Mouse (Mus musculus): ENCODE measurements around the gene Cant1.

The Cant1 gene

DNA sequence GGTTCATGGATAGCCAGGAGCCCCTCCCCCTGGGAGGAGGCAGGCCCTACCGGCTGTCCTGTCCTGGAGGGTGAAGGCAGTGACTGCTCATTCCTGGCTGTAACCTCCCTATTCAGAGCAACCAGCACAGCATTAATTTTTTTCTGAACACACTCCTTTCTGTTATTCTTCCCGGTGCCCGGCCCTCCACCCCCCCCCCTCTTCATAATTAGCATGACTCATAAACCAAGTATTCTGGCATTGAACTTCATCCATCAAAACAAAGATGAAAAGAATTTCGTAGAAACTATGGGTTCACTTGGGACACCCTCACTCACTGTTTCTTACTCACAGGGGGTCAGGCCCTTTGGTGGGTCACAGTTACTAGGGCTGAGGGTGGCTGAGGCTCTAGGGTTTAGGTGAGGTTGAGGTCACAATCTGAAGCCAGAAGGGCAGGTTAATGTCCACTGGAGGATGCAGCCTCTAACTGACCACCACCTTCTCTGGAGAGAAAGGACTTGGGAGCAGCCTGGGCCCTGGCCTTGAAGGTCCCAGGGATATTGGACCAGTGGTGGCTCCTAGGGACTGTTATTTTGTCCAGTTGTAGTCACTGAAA is 11.5 kb upstream of the Cant1 start:
- DNase-seq: no peak

DNA sequence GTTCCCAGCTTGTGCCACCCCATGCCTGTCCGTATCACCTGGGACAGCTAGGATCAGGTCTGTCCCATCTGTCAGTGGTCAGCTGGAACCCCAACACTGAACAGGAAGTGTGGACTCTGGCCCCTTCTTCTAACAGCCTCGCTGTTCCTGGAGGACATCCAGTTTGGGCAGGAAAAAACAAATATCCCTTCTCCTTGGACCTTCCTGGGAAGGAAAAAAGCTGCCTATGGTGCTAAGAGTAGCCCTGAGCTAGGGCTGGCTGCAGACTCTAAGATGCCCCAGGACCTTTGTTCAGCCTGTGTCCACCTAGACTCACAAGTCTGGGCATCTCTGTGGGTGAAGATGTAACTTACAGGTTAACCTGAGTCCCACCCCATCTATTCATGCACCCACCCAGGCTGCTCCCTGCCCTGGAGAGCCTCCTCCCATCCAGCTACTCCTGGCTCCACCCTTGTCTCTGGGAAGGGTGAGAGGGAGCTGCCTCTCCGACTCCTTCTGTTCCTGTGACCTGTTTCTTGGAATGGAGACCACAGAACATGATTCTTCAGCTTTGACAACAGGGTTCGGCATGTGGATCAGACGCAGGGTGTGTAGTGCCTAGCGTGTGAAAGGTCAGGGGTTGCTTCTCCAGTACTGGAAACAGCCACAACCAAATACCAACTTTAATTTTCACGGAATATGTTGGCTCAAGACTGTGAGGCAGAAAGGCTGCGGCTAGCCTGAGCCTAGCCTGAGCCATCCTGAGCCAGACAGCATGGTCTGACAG is 10.2 kb upstream of the Cant1 start:
- DNase-seq: no peak

DNA sequence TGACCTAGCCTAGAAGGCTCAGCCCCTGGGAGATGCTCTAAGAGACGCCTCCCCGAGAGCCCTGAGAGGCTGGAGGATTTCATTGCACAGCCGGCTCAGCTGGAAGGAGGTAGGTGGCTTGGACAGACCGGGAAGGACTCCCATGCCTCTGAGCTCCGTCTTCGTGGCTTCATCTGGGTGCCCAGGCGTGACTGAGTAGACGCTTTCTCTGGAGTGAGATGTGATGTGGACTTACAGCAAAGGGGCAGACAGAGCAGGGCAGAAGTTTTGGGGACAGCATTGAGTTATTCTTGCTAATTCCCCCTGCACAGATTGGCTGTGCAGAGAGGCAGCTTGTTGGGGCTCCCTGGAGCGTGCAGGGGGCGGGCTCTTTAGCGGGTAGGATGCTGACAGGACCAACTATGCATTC is 9.6 kb upstream of the Cant1 start:
- no peak for DNase-seq

DNA sequence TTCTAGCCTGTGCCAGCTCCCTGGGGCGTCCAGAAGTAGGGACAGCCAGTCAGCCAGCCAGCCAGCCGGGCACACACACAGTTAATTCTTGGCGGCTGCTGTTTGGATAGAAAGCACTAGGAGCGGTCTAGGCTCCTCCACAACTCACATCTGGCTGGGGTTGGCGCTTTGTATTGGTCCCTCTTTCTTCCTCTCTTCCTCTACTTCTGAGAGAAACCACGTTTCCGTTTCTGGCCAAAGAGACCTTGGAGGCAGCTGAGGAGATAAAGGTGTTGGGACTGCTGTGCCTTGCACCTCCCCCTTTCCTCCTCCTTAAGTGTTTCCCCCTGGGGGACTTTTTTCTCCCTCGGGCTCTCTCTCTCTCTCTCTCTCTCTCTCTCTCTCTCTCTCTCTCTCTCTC is 9.1 kb upstream of the Cant1 start, which contains the start of gene C1qtnf1:
C1qtnf1 (plus strand) TSS at position 218 of the 400 bp plus-strand sequence.
- DNase-seq: peak; percentile 40 to 49

DNA sequence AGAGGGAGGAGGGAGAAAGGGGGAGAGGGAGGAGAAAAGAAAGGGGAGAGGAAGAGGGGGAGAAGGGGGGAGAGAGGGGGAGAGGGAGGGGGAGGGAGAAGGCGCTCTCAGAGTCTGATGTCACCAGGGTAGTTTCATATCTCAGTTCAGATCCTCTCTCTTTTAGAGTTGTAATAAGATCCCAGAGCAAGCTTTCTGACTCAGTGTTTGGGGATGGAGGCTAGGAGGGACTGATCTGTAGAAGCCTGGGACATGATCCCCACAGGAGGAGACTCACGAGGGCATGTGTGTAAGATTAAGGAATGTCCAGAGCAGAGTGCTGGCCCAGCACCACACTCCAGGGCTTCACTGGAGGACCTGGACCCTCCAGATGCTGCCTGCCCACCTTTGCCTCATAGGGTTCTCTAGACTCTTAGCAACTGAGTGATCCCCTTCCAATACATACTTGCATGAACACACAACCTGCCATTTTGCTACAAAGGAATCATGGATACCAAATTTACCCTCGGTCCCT is 8.4 kb upstream of the Cant1 start:
- no peak for DNase-seq

DNA sequence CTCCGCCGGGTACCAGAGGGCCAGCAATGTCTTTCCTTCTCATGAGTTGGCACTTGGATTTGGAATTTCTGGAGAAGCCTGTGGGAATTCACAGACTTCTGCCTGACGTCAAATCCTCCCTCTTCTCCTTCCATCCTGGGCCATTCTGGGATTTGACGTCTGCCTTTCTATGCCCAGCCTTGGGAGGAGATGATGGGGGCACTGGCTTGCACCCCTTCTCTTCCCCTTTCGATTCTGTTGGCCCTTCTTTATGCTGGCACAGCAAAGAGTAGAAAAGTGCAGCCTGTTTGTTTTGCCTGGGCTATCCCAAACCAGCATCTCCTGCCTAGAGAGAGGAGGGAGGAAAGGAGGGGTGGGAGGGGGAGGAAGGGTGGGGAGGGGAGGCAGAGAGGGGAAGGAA is 7.9 kb upstream of the Cant1 start:
- no peak for DNase-seq

DNA sequence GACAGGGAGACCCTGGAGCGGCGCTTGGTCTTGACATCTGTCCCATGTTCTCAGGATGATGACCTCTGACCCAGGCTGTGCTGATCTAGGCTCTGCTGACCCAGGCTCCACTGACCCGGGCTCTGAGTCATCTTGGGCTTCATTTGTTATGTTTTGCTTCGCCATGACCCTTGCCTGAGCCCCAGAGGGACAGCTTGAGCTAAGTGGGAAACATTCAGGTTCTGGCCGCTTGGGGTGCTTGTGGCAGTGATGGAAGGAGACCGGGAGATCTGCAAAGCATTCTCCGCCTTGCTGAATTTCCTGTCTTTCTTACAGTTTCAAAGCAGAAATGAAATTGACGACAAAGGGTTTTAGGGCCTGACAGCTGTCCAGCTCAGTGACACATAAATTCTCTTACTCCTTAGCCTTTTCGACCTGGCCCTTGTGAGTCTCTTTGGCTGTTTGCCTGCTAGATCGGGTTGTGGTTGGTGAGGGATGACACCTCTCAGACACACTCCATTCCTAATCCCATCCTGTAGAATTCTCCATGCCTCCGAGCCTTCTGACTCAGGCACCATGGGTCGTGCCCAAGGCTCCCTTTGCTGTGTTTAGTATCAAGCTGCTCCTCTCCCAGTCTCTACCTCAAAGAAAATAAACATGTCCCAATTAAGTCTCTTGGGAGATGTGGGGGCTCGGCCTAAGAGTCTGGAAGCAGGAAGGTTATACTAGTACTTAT is 5.9 kb upstream of the Cant1 start:
- peak in 1 of 2 experiments; percentile 36 for DNase-seq

DNA sequence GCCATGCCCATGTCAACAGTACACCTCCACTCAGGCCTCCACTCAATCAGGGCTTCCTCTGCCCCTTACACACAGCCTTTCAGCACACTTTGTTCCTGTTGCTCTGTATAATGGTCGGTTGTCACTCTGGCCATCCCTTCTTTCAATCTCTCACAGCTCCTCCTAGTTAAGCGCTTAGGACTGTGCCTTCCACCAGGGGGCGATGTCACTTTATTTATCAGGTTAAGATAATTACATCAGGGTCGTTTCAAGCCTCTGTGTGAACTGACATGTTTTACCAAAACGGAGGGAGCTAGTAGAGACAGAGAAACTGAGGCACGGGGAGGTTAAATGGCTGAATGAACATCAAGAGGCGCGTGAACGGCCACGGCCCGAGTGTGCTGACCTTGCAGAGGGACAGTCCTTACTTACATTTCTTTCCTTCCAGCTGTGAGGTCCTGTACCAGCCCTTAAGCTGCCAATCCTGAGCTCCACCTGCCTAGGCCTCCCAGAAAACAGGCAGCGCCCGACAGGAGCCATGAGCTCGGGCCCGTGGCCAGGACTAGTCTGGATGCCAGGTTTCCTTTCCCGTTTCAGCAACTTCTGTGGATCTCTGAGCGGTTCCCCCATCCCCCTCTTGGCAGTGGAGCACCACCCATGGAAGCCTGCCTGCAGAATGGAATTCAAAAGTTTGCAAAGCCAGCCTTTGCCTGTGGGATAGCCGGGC is 4.5 kb upstream of the Cant1 start:
- peak; percentile 93 to 96 for DNase-seq

DNA sequence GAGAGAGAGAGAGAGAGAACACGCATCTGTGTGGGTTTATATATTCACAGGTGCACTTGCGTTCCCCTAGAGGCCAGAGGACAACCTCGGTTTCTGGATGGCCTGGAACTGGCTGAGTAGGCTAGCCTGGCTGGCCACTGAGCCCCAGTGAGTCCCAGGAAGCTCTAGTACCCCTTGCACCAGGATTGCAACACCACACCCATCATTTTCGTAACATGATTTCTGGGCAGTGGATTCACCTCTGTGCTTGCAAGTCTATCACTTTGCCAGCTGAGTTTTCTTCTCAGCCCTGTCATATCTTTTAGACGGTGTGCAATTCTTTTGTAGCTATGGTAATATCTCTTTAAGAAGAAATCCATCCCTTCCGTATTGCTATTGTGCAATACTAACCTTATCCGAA is 1.4 kb upstream of the Cant1 start:
- DNase-seq: no peak

DNA sequence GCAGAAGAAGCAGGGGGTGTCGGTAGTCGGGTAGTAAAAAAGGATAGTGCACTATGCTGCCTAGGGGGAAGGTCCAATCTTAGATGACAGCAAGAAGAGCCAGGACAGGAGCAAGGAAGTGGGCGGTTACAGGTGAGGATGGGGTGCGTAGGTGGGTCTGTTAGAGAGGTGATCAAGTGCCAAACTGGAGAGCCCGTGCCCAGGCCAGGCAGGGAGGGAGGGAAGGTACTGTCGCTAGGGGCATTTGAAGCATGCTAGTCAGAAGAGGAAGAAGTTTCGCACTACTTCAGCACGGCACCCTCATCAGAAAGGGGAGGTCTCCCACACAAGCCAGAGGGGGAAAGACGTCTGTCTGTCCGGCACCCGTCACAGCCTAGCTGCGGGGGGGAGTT is 448 bp downstream of the Cant1 start:
- DNase-seq: no peak

DNA sequence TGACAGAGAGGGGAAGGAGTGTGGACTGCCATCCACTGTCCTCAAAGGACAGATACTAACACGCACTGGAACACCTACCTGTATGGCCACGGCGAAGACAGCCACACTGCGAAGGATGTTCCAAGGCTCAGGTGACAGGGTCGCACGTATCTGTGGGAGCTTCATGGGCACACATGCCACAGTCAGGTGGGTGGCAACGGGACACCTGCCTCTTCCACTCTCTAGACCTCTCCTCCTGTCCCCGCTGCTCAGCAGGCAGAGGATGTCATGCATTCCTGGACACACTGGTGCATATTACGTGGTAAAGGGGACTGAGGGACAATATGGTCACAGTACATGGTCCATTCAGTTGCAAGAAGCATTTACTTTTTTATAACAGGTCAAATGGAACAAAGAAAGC is 1.4 kb downstream of the Cant1 start:
- no peak for DNase-seq

DNA sequence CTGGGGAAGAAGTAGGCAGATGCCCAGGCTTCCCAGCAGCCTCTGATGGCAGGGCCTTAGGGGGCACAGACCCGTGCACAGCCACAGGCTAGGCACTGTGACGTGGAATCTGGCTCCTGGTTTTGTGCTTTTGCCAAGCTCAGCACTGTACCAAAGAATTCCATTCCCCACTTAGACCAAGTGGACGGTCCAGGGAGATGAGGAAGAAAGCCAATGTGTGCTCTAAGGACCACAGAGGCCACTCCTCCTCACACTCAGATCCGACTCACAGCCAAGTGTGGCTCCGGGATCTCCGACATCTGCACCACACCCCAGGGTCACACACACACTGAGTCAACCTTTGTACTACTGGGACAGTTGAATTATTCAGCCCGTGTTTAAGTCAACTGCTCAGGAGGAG is 2.8 kb downstream of the Cant1 start:
- DNase-seq: peak; percentile 66 to 76

DNA sequence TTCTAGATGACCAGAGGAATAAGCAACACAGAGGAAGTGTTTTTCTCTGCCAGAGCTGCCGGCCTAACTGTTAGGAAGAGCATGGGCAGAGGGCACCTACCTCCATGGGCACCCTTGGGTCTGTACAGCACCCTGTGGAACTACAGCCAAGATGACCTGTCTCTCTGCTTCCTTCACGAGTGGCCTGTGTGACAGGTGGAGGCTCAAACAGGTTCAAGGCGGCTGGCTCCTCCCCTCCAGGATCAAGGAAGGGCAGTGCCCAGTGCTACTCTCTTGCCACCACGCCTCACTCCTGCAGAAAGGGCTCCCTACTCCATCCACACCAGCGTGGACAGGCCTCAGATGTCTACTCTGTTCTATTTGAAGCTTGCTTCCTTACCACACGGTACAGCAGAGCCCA is 3.3 kb downstream of the Cant1 start:
- DNase-seq: no peak

DNA sequence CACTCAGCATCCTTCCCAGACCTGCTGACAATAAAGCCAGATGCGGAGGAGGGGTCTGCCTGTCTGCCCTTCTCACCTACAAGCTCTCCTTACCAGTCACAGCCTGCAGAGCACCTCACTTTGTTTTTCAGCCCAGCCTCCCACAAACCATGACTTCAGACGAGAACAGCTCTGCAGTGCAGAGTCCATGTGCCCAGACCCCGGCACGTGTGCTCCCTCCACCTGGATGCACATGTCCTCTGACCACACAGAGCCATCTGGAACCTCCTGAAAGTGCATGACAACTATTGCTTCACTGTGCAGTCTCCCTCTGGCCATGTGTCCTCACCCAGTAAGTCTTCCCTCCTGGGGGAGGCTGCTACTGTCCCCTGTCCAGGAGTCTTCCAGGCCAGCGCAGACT is 4.6 kb downstream of the Cant1 start:
- no peak for DNase-seq

DNA sequence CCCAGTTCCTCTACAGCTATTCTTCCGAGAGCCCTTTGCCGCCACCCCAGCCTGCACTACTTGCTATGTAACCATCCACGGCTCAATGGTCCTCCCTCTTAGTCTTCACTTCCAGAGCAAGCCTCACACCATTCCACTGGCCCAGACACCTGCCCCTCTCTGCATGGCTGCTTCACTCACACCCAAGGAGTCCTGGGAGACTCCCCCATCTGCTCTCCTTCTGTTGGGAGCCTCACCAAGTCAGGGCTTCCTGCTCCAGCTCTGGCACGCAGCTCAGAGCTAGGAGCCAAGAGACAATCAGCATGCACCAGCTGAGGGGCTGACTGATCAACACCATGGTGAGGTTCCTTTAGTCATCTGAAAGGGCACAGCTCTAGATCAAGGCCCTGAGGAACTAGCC is 5.8 kb downstream of the Cant1 start:
- peak; percentile 73 to 84 for DNase-seq

DNA sequence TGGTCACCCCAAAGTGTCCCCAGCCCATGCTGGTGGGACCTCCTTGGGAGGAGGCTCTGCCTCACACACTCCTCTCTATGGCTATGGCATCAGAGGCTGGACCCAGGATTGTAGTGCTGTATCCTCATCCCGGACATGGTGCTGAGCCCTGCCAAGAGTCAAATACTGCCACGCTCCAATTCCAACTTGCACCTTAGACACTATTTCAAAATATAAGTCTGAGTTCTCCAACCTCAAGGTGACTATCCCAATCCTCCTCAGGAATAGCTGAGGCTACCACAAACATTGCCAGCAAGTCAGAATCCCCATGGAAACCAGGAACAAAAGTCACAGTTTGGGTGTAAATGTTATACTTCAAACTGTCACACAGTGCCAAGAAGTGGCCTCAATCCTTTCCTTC is 6.3 kb downstream of the Cant1 start:
- DNase-seq: no peak

DNA sequence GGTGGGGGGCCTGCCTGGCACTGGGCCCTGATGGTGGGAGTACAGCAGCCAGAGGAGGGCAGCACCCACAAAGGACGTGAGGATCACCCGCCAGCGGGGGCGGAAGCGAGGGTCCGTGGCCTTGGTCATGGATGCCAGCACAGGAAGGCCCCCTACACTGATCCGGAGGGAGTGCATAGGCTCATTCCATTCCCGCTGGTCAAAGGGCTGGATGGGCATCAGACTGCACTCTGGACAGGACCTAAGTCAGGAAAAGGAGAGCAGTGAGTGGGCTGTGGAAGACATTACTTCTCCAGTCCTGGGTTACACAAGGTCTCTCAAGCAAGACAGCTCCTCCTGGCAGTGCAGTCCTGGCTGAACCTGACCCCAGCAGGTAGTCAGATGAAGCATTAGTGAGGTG is 7.6 kb downstream of the Cant1 start:
- no peak for DNase-seq

DNA sequence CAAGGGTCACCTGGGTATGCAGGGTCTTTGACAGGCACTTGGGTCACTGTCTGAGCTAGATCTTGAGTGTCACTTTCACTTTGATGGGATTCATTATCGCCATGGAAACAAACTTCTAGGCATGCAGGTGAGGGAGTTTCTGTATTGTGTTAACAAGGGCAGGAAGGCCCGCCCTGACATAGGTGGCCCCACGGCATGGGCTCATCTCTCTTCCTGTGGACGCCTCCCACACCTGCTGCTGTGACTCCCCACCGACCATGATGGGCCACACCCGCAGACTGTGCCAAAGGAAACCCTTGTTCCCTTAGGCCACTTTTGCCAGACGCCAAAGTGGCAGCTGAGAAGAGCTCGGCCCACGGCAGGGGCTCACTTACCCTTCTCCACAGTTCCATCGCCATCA is 8.4 kb downstream of the Cant1 start:
- no peak for DNase-seq

DNA sequence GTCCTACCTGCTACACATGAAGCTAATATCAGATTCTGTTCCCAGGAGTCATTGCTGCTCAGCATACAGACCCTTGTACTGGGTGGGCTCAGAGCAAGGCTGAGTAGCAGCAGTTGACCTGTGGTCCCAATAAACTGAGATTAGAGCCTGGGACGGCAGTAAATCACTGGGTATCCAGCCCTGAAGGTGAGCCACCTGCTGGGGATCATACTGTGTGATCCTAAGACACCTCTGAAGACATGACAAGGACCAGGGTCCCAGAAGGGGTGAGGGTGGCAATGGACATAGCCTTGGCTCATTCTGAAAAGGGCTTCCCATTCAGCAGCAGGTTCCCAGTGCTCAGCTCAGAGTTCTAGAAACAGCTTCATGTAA is 8.8 kb downstream of the Cant1 start:
- DNase-seq: no peak

DNA sequence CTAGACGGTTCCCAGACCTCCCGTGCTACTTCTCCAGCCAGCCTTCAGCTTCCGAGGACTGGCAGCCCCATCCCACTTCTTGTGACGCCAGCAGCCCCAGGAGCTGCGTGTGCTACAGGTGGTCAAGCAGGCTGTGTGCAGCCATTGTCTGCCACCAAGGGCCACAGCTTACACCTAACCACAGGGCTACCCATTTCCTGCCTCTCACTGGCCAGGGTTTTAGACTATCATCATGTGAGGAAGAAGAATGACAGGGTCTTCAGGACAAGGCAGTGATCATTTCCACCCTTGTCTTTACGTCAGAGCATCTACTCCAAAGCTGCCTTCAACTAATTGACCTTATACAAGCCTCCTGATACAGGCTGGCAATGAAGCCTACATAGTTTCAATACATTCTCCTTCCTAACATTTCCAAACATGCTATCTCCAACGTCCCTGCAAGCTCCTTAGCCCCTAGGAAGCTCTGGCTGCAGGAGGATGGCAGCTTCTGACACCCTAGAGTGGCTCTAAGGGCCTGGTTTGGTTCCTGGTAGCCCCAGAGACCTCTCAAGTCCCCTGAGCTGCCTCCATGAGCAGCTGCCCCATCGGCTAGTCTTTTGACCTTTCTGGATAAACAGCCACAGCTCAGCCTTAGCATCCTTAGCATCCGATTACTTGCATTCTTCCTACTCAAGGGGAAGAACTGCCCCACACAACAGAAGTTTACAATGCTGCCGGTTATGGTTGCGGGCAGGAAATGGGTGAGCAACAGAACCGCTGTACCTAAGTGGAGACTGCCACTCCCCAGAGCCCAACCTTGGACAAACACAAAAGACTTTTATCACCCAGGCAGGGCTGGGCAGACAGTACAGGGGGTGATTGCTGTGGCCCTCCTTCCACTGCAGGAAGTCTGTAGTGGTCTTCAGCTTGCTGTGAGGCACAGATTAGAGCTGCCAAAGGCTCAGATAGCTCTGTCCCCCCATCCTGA is 9.5 kb downstream of the Cant1 start:
- no peak for DNase-seq

DNA sequence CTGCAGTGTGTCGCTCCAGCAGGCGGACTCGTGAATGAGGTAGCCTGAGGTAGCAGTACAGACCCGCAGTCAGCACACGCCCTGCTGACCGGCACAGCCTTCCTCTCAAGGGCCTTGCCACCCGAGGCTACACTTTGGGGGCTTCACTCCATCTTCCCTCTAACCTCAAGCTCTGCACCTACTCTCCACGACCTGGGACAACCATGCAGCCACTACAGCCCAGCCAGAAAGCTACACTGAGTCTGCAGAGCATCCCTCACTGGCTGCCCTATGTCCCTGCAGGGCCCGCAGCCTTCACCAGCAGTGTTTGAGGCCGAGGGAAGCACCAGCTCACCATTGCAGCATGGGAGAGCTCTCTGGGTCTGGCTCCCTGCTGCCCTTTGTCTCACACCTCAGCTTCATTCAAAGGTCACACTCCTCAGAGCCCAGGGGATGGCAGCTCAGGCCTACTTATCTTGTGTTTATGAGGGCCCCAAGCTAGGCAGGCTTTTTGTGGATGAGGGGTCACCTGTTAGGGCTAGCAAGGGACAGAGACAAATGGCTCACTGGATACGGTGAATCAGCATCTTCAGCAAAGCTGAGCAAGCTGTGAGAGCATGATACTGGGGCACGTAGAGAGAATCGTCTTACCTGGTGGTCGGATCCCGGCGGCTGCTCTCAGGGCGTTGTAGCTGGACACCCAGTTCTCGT is 10.7 kb downstream of the Cant1 start:
- DNase-seq: no peak

All from cerebellum, postnatal 10 days (tissue).